Mouse (Mus musculus): ENCODE measurements around the gene Atp5l. TPM values are rescaled to one million over a fixed set of nuclear protein-coding genes. Genes with fewer than 3 reads are reported as not detected.

The Atp5l gene
- polyA plus RNA-seq, 1 experiment from 2014 or later: 606 TPM

GRCm38 (mm10) chr9:44888114-44888624 lies 32.4 kb downstream of the Atp5l start:
- Histone ChIP-seq H3K4me2 (replicated peaks; ENCODE audit: low read depth, low read length) (no peak overlapping the region), H3K9ac (ENCODE audit: low read depth, low read length) (no peak overlapping the region), H3K27ac (ENCODE audit: low read depth, low read length) (no peak overlapping the region), H3K4me3 (ENCODE audit: low read depth, low read length) (no peak overlapping the region), H3K9me3 (ENCODE audit: control insufficient read depth, low read length) (no peaks in the 10 kb centered on the region), H3K27me3 (ENCODE audit: control insufficient read depth, insufficient read depth, low read length) (no peaks in the 10 kb centered on the region), H3K4me1 (replicated peaks; ENCODE audit: control insufficient read depth, insufficient read depth, low read length) (no peaks in the 10 kb centered on the region), H3K36me3 (ENCODE audit: control insufficient read depth, insufficient read depth, low read length) (no peaks in the 10 kb centered on the region)
- ATAC-seq (ENCODE audit: low FRiP score) (no peak), DNase-seq (ENCODE audit: low spot score) (no peak)
- WGBS: 84% methylated on average over 7 of the region's 7 CpGs

GRCm38 (mm10) chr9:44882981-44883569 lies 37.5 kb downstream of the Atp5l start:
- Histone ChIP-seq H3K27me3 (ENCODE audit: control insufficient read depth, insufficient read depth, low read length) (no peaks in the 10 kb centered on the region), H3K4me1 (replicated peaks; ENCODE audit: control insufficient read depth, insufficient read depth, low read length) (peaks cover 5% of the 10 kb centered on the region; the same call in 1 of the 2 replicates), H3K9ac (ENCODE audit: low read depth, low read length) (peak overlapping the region; percentile 67), H3K27ac (ENCODE audit: low read depth, low read length) (peak overlapping the region; percentile 99), H3K4me3 (ENCODE audit: low read depth, low read length) (peak overlapping the region; percentile 99), H3K36me3 (ENCODE audit: control insufficient read depth, insufficient read depth, low read length) (no peaks in the 10 kb centered on the region), H3K9me3 (ENCODE audit: control insufficient read depth, low read length) (no peaks in the 10 kb centered on the region), H3K4me2 (replicated peaks; ENCODE audit: low read depth, low read length) (peak overlapping the region; percentile 85)
- WGBS: 0% methylated on average over 21 of the region's 21 CpGs
- peak; percentile 63 for DNase-seq (ENCODE audit: low spot score)
- ATAC-seq (ENCODE audit: low FRiP score): peak; percentile 1; the same call in 1 of the 2 replicates

- DNase-seq (ENCODE audit: low spot score): peak; percentile 75
- peak overlapping the region; percentile 85 for H3K4me2 ChIP-seq (replicated peaks; ENCODE audit: low read depth, low read length)
Measured at GRCm38 (mm10) chr9:44882436-44882980, 38.0 kb downstream of the Atp5l start.

GRCm38 (mm10) chr9:44881941-44882435 lies 38.6 kb downstream of the Atp5l start:
- WGBS: under 1% methylated on average over 26 of the region's 29 CpGs
- peak overlapping the region; percentile 82 for H3K9ac ChIP-seq (ENCODE audit: low read depth, low read length)
- peak overlapping the region; percentile 85 for H3K4me2 ChIP-seq (replicated peaks; ENCODE audit: low read depth, low read length)
- peak overlapping the region; percentile 99 for H3K4me3 ChIP-seq (ENCODE audit: low read depth, low read length)
- DNase-seq (ENCODE audit: low spot score) (peak; percentile 91), ATAC-seq (ENCODE audit: low FRiP score) (peak; percentile 87)
- H3K27me3 ChIP-seq (ENCODE audit: control insufficient read depth, insufficient read depth, low read length): no peaks in the 10 kb centered on the region
- H3K4me1 ChIP-seq (replicated peaks; ENCODE audit: control insufficient read depth, insufficient read depth, low read length): peaks cover 5% of the 10 kb centered on the region; the same call in 1 of the 2 replicates
- H3K9me3 ChIP-seq (ENCODE audit: control insufficient read depth, low read length): no peaks in the 10 kb centered on the region
- H3K27ac ChIP-seq (ENCODE audit: low read depth, low read length): peak overlapping the region; percentile 99
- no peaks in the 10 kb centered on the region for H3K36me3 ChIP-seq (ENCODE audit: control insufficient read depth, insufficient read depth, low read length)

More at GRCm38 (mm10) chr9:44882436-44882980, 38.0 kb downstream of the Atp5l start:
- Histone ChIP-seq H3K9ac (ENCODE audit: low read depth, low read length) (peak overlapping the region; percentile 67), H3K4me1 (replicated peaks; ENCODE audit: control insufficient read depth, insufficient read depth, low read length) (peaks cover 5% of the 10 kb centered on the region; the same call in 1 of the 2 replicates), H3K9me3 (ENCODE audit: control insufficient read depth, low read length) (no peaks in the 10 kb centered on the region), H3K27me3 (ENCODE audit: control insufficient read depth, insufficient read depth, low read length) (no peaks in the 10 kb centered on the region), H3K27ac (ENCODE audit: low read depth, low read length) (peak overlapping the region; percentile 99), H3K36me3 (ENCODE audit: control insufficient read depth, insufficient read depth, low read length) (no peaks in the 10 kb centered on the region), H3K4me3 (ENCODE audit: low read depth, low read length) (peak overlapping the region; percentile 99)
- peak; percentile 64 for ATAC-seq (ENCODE audit: low FRiP score)
- WGBS: under 1% methylated on average over 24 of the region's 27 CpGs

- Histone ChIP-seq H3K36me3 (ENCODE audit: control insufficient read depth, insufficient read depth, low read length) (no peaks in the 10 kb centered on the region), H3K27ac (ENCODE audit: low read depth, low read length) (peak within 1 kb of the TSS; percentile 99), H3K9me3 (ENCODE audit: control insufficient read depth, low read length) (no peaks in the 10 kb centered on the region), H3K4me3 (ENCODE audit: low read depth, low read length) (peak within 1 kb of the TSS; percentile 99), H3K9ac (ENCODE audit: low read depth, low read length) (peak within 1 kb of the TSS; percentile 98), H3K4me2 (replicated peaks; ENCODE audit: low read depth, low read length) (peak within 1 kb of the TSS; percentile 91), H3K27me3 (ENCODE audit: control insufficient read depth, insufficient read depth, low read length) (no peaks in the 10 kb centered on the region), H3K4me1 (replicated peaks; ENCODE audit: control insufficient read depth, insufficient read depth, low read length) (peaks cover 5% of the 10 kb centered on the region; the same call in 1 of the 2 replicates)
- DNase-seq (ENCODE audit: low spot score): peak; percentile 98
- peak; percentile 66 for ATAC-seq (ENCODE audit: low FRiP score)
- WGBS: under 1% methylated on average over 49 of the region's 71 CpGs
Measured at GRCm38 (mm10) chr9:44881221-44881871, 39.2 kb downstream of the Atp5l start, which contains the start of gene Kmt2a. Kmt2a (minus strand) TSS chr9:44881296.

GRCm38 (mm10) chr9:44880309-44881081 lies 40.0 kb downstream of the Atp5l start:
- WGBS: 1% methylated on average over 40 of the region's 44 CpGs
- no peaks in the 10 kb centered on the region; the same call in 1 of the 2 replicates for H3K36me3 ChIP-seq (ENCODE audit: control insufficient read depth, insufficient read depth, low read length)
- peak overlapping the region; percentile 98 for H3K9ac ChIP-seq (ENCODE audit: low read depth, low read length)

GRCm38 (mm10) chr9:44879694-44880271 lies 40.8 kb downstream of the Atp5l start:
- H3K4me2 ChIP-seq (replicated peaks; ENCODE audit: low read depth, low read length): peak overlapping the region; percentile 91
- ATAC-seq (ENCODE audit: low FRiP score) (no peak), DNase-seq (ENCODE audit: low spot score) (peak; percentile 45)
- peak overlapping the region; percentile 99 for H3K27ac ChIP-seq (ENCODE audit: low read depth, low read length)
- H3K4me1 ChIP-seq (replicated peaks; ENCODE audit: control insufficient read depth, insufficient read depth, low read length): peaks cover 5% of the 10 kb centered on the region; the same call in 1 of the 2 replicates
- 1% methylated on average over 13 of the region's 13 CpGs for WGBS
- H3K9me3 ChIP-seq (ENCODE audit: control insufficient read depth, low read length): no peaks in the 10 kb centered on the region
- no peaks in the 10 kb centered on the region for H3K27me3 ChIP-seq (ENCODE audit: control insufficient read depth, insufficient read depth, low read length)
- H3K4me3 ChIP-seq (ENCODE audit: low read depth, low read length): peak overlapping the region; percentile 99
- H3K36me3 ChIP-seq (ENCODE audit: control insufficient read depth, insufficient read depth, low read length): no peaks in the 10 kb centered on the region; the same call in 1 of the 2 replicates
- H3K9ac ChIP-seq (ENCODE audit: low read depth, low read length): peak overlapping the region; percentile 98

More at GRCm38 (mm10) chr9:44880309-44881081, 40.0 kb downstream of the Atp5l start:
- peaks cover 5% of the 10 kb centered on the region; the same call in 1 of the 2 replicates for H3K4me1 ChIP-seq (replicated peaks; ENCODE audit: control insufficient read depth, insufficient read depth, low read length)
- H3K27ac ChIP-seq (ENCODE audit: low read depth, low read length): peak overlapping the region; percentile 99
- H3K27me3 ChIP-seq (ENCODE audit: control insufficient read depth, insufficient read depth, low read length): no peaks in the 10 kb centered on the region
- ATAC-seq (ENCODE audit: low FRiP score) (peak; percentile 4), DNase-seq (ENCODE audit: low spot score) (peak; percentile 50)
- H3K9me3 ChIP-seq (ENCODE audit: control insufficient read depth, low read length): no peaks in the 10 kb centered on the region
- peak overlapping the region; percentile 91 for H3K4me2 ChIP-seq (replicated peaks; ENCODE audit: low read depth, low read length)
- H3K4me3 ChIP-seq (ENCODE audit: low read depth, low read length): peak overlapping the region; percentile 99
